Mouse (Mus musculus) hindbrain, embryonic 12.5 days (tissue): ENCODE measurements at regions not wholly inside any gene's neighbourhood (a gene's known extent, or its start where the extent isn't known, plus 50 kb on each side); places are given as distances from the start of the nearest gene placed in this dataset.
A peak's percentile ranks its signal among the peaks of the same experiment; 100 is the strongest.

ENCODE experiments used
- ATAC-seq: fragments of 200-750 bp; cut with Nextera tagmentation; 2 replicates; pipeline ENCODE4 v1.8.0; 2017; ENCODE audit warnings: moderate TSS enrichment; ENCODE audit not compliant: low FRiP score
- H3K27ac ChIP-seq: fragments of 300-500 bp; sonication (generic); 2 replicates; pipeline ENCODE4 v1.5.1; 2016; ENCODE audit warnings: mild to moderate bottlenecking
- H3K27me3 ChIP-seq: fragments of 300-500 bp; sonication (generic); 2 replicates; pipeline ENCODE4 v1.6.1; 2016; ENCODE audit warnings: mild to moderate bottlenecking
- H3K36me3 ChIP-seq: fragments of 300-500 bp; sonication (generic); 2 replicates; pipeline ENCODE4 v1.6.1; 2016; ENCODE audit warnings: mild to moderate bottlenecking
- H3K4me1 ChIP-seq: fragments of 300-500 bp; sonication (generic); 2 replicates; pipeline ENCODE4 v1.6.1; 2016
- H3K4me2 ChIP-seq: fragments of 300-500 bp; sonication (generic); replicated peaks from 2 replicates; pipeline ENCODE4 v1.6.1; 2016; ENCODE audit warnings: mild to moderate bottlenecking
- H3K4me3 ChIP-seq: fragments of 300-500 bp; sonication (generic); 2 replicates; pipeline ENCODE4 v1.5.1; 2016; ENCODE audit warnings: mild to moderate bottlenecking
- H3K9ac ChIP-seq: fragments of 300-500 bp; sonication (generic); 2 replicates; pipeline ENCODE4 v1.6.1; 2016; ENCODE audit warnings: mild to moderate bottlenecking, moderate library complexity
- H3K9me3 ChIP-seq: fragments of 300-500 bp; sonication (generic); replicated peaks from 2 replicates; pipeline ENCODE4 v1.6.1; 2016; ENCODE audit warnings: mild to moderate bottlenecking
- WGBS: fragments of 180-500 bp; shearing (Covaris S2); methylation state at CpG from one replicate; pipeline ENCODE4 v1.1.7; 2016; 5-methylcytosine and 5-hydroxymethylcytosine counted together

DNA sequence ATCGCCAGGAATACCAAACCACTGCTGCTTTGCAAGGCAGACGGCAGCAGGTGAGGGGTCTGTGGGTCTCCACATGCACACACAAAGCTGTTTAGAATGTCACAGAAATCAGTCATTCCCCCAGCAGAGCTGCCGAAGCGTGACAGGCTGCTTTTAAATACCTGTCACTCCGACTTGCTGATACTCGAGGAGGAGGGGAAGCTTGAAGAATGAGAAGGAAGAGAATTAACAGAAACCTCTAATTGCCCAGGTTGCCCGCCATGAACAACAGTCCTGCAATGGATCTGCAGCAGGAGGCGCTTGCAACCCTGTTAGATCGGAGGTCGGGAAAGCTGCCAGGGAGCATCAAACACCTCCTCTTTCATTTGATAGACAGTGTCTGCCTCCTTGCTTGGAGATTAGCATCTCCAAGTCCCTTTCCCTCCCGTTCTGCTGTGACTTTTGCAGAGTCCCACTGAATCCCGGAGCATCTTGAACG is 150.5 kb downstream of the Abhd5 start:
- Histone ChIP-seq H3K9ac (no peak overlapping the region), H3K4me1 (peaks cover 15% of the 10 kb centered on the region), H3K9me3 (no peaks in the 10 kb centered on the region), H3K36me3 (no peaks in the 10 kb centered on the region), H3K4me3 (no peak overlapping the region), H3K4me2 (0 out of 2 replicates have a peak overlapping the region, but pooled peaks have one; percentile 9), H3K27me3 (0 out of 2 replicates have a peak, but pooled peaks cover 4% of the 10 kb centered on the region), H3K27ac (no peak overlapping the region)
- WGBS = 29% methylated on average over 13 of the region's 13 CpGs
- ATAC-seq = no peak

DNA sequence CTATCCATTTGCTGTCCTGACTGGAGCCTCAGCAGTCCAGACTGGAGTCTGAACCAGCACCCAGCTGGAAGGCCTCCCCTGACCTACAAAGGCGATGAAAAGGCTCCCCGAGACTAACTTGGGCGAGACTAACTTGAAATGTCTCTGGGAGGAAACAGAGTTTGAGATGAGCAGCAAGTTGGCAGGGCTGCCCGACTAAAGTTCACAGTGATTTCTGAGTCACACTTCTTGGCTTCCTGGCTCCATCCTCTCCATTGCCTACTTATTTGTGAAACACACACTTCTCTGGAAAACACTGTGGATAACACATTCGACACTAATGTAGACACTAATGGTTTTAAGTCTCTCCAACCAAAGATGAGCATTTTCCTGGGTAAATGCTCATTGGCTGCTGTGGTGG is 170.2 kb downstream of the Abhd5 start:
- no peak for ATAC-seq
- Histone ChIP-seq H3K9ac (no peak overlapping the region), H3K4me2 (no peak overlapping the region), H3K27ac (no peak overlapping the region), H3K4me1 (peaks cover 2% of the 10 kb centered on the region; the same call in 1 of the 2 replicates), H3K4me3 (no peak overlapping the region), H3K27me3 (no peaks in the 10 kb centered on the region), H3K36me3 (no peaks in the 10 kb centered on the region), H3K9me3 (no peaks in the 10 kb centered on the region)
- 76% methylated on average over 5 of the region's 5 CpGs for WGBS

DNA sequence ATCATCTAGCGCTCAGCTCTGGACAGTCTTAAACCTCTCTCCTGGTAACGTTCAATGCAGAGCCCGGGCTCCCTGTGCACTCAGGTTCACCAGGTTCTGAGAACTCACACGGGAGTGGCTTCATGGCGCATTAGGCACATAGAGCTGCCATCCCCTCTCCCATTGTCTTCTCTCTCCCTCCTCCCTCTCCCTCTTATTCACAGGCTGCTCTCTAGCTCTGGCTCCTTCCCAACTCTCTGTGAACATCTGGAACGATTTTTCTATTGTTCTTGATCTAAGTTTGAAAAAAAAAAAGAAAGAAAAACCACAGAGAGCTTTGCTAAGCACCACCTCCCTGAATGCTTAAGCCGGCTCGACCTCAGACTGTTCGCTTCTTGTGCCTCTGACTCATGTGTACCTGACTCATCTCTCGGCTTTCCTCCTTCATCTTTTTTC is 174.2 kb downstream of the Abhd5 start:
- no peak for ATAC-seq
- H3K9ac ChIP-seq = no peak overlapping the region
- H3K9me3 ChIP-seq = no peaks in the 10 kb centered on the region
- H3K27ac ChIP-seq = no peak overlapping the region
- peaks cover 7% of the 10 kb centered on the region; the same call in 1 of the 2 replicates for H3K4me1 ChIP-seq
- no peaks in the 10 kb centered on the region for H3K36me3 ChIP-seq
- WGBS = 22% methylated on average over 10 of the region's 10 CpGs
- H3K27me3 ChIP-seq = no peaks in the 10 kb centered on the region
- H3K4me3 ChIP-seq = no peak overlapping the region
- no peak overlapping the region for H3K4me2 ChIP-seq

DNA sequence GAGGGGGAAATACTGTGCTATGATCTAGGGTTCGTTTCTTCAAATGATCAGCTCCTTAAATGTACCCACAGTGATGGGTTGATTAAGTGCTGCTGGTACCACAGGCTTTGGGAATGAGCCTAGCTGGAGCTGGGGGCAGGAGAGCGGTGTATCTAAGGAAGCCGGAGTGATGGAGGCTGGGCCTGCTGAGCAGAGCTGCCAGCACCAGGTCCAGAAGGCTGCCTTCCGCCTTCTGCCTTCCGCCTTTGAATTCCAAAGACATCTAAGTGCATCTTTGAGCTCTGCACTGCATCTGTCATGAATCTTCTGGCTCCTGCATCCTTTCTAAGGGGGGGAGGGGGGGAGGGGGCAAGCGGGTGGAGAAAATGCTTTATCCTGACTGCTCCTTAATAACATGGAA is 176.9 kb downstream of the Abhd5 start:
- H3K4me1 ChIP-seq = peaks cover 7% of the 10 kb centered on the region; the same call in 1 of the 2 replicates
- no peaks in the 10 kb centered on the region for H3K36me3 ChIP-seq
- WGBS = 79% methylated on average over 6 of the region's 6 CpGs
- H3K27me3 ChIP-seq = no peaks in the 10 kb centered on the region
- H3K4me3 ChIP-seq = no peak overlapping the region
- no peak overlapping the region for H3K4me2 ChIP-seq
- H3K9ac ChIP-seq = no peak overlapping the region
- no peak overlapping the region for H3K27ac ChIP-seq
- H3K9me3 ChIP-seq = no peaks in the 10 kb centered on the region
- no peak for ATAC-seq

DNA sequence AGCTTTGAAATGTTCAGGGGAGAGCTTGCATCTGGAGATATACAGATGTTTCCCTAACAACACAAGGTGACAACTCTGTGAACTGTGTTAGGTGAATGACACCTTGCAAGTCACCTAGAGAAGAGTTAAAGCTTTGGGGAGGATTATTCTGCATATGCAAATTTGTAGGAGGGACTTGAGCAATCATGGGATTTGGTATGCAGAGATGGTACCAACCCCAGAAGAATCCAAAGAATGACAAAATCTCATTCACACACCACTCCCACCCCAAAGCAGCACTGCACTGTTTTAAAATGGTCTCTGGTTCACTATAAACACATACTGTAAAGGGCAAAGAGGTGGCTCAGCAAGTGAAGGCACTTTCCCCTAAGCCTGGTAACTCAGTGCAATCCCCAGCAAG is 178.3 kb downstream of the Abhd5 start:
- Histone ChIP-seq H3K27me3 (no peaks in the 10 kb centered on the region), H3K4me1 (peaks cover 13% of the 10 kb centered on the region), H3K9me3 (no peaks in the 10 kb centered on the region), H3K4me2 (no peak overlapping the region), H3K36me3 (no peaks in the 10 kb centered on the region), H3K27ac (no peak overlapping the region), H3K4me3 (no peak overlapping the region), H3K9ac (no peak overlapping the region)
- no peak for ATAC-seq

DNA sequence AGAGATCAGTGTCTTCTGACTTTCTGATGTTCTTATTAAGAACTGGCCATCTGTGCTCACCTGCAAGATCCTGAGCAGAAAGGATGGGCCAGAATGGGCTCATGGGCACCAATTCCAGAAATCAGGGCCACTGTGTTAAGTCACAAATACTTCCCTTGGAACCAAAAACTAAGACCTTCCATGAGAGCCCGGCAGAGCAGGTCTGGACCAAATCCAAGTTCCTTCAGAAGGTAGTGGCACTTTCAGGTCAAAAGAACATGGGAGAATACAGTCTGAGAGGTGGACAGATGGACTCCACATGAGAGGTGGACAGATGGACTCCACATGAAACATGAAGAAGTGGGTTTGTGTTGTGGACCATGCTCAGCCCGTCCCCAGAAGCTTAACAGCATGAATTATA is 180.4 kb downstream of the Abhd5 start:
- H3K4me2 ChIP-seq = no peak overlapping the region
- no peak overlapping the region for H3K27ac ChIP-seq
- no peak overlapping the region for H3K4me3 ChIP-seq
- H3K4me1 ChIP-seq = peaks cover 15% of the 10 kb centered on the region; the same call in 1 of the 2 replicates
- no peaks in the 10 kb centered on the region for H3K9me3 ChIP-seq
- no peaks in the 10 kb centered on the region for H3K27me3 ChIP-seq
- no peaks in the 10 kb centered on the region for H3K36me3 ChIP-seq
- ATAC-seq = no peak
- WGBS = 80% methylated on average over 2 of the region's 2 CpGs
- H3K9ac ChIP-seq = no peak overlapping the region

DNA sequence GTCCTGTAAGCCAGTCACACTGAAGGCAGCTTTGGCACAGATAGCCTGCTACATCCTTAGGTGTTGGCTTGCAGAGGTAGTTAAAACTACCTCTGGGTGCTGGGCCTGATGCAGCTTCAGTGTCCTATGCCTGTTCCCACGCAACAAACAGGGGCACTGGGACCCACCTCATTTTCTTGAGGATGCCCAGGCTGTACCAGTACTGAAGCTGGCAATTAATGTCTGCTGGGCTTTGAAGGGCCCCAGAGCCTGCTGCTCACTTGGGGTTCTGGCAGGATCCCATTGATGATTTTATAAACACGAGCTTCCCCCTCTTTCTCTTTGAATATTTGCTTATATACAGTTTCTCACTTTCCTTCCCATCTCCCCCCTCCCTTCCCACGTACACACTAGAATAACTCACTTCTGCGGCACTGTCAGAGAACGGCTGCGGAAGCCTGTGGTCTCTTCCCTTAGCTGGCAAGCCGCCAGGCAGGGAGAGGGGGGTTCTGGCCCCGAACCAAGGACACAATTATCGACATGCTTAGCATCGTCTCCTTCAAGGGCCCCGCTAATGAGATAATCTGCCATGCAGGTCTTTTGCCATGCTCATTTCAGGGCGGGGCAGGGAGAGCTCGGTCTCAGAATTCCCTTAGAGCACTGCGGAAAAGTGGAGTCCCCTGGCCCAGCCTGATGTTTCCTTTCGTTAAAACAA is 182.9 kb downstream of the Abhd5 start:
- Histone ChIP-seq H3K4me1 (peaks cover 11% of the 10 kb centered on the region; the same call in 1 of the 2 replicates), H3K4me3 (no peak overlapping the region), H3K27me3 (no peaks in the 10 kb centered on the region), H3K9me3 (no peaks in the 10 kb centered on the region), H3K9ac (no peak overlapping the region), H3K27ac (no peak overlapping the region), H3K4me2 (no peak overlapping the region), H3K36me3 (no peaks in the 10 kb centered on the region)
- ATAC-seq = peak; percentile 61
- WGBS = 48% methylated on average over 15 of the region's 15 CpGs

DNA sequence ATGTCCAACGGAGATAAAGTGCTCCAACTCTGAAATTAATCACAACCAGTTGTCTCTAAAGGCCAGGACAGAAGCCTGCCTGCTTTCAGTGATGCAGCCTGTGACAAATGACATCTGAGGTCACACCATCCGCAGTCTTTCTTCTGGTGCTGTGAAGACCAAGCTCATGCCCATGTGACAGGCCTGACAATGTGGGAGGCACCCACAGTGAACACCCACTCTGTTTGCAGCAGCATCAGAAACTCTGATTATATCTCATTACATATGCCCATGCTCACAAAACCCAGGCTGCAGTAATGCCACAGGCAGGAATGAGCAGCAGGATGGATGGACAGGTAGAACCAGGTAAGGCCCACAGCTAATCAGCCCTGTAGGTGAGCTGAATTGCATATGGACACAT is 183.6 kb downstream of the Abhd5 start:
- Histone ChIP-seq H3K27me3 (no peaks in the 10 kb centered on the region), H3K9me3 (no peaks in the 10 kb centered on the region), H3K27ac (no peak overlapping the region), H3K4me1 (peaks cover 11% of the 10 kb centered on the region; the same call in 1 of the 2 replicates), H3K4me3 (no peak overlapping the region), H3K36me3 (no peaks in the 10 kb centered on the region), H3K9ac (no peak overlapping the region), H3K4me2 (no peak overlapping the region)
- no peak for ATAC-seq
- 58% methylated on average over 2 of the region's 2 CpGs for WGBS

DNA sequence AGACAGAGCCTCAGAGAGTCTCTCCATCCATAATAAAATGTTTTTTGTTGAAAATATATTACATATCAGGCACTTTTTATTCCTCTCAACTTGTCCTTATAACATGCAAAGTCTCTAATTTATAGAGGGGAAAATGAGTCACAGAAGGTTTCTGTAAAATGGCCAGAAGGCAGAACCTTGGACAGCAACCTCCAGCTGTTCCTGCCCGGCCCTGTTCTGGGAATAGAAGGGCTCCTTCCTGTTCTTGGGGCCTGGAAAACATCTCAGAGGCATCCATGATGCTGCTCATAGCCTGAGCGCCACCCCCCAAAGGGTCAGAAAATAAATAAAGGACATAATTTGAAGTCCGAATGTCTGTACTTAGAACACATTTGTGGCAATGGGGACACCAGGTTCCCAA is 188.7 kb downstream of the Abhd5 start:
- Histone ChIP-seq H3K9ac (no peak overlapping the region), H3K9me3 (no peaks in the 10 kb centered on the region), H3K27ac (no peak overlapping the region), H3K4me1 (0 out of 2 replicates have a peak, but pooled peaks cover 1% of the 10 kb centered on the region), H3K4me3 (no peak overlapping the region), H3K36me3 (no peaks in the 10 kb centered on the region), H3K27me3 (no peaks in the 10 kb centered on the region), H3K4me2 (no peak overlapping the region)
- no peak for ATAC-seq
- 54% methylated on average over 3 of the region's 3 CpGs for WGBS

DNA sequence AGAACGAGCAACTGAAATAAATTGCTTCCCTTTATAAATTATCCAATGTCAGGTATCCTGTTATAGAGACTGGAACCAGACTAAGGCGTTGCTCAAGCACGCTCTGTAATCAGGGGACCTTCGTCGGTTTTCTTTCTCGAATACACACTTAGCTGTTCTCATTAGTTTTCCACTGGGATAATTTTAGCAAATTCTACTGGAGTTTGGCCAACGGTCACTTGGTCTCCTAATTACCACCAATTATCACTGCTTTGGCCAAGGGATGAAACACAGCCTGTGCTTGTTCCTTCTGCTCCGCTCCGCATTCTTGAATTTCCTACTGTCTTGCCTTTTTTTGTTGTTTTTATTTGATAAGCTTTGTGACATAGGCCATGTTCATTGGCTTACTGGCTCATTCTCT is 191.1 kb upstream of the Topaz1 start:
- H3K36me3 ChIP-seq = no peaks in the 10 kb centered on the region
- no peak for ATAC-seq
- H3K4me1 ChIP-seq = no peaks in the 10 kb centered on the region
- no peaks in the 10 kb centered on the region; the same call in 1 of the 2 replicates for H3K27me3 ChIP-seq
- H3K4me2 ChIP-seq = no peak overlapping the region
- WGBS = 85% methylated on average over 9 of the region's 9 CpGs
- H3K9me3 ChIP-seq = no peaks in the 10 kb centered on the region
- H3K9ac ChIP-seq = no peak overlapping the region
- no peak overlapping the region for H3K27ac ChIP-seq
- H3K4me3 ChIP-seq = no peak overlapping the region

DNA sequence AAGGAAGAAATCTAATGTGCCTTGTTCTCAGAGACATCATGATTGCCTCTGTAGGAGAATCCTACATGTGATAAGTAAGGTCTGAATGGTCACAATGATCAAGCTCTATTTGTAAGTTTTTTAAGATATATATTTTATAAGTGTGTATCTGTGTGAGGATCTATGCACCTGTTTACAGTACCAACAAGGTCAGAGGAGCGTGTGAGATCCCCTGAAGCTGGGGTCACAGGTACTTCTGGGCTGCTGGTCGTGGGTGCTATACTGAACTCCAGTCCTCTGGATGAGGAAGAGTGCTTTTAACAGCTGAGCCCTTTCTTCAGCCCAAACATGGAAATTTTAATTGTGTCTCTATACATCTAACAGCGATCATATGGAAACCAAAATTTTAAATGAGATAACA is 181.1 kb upstream of the Topaz1 start:
- Histone ChIP-seq H3K4me2 (no peak overlapping the region), H3K27me3 (peaks cover 61% of the 10 kb centered on the region), H3K9ac (no peak overlapping the region), H3K4me3 (no peak overlapping the region), H3K4me1 (peaks cover 20% of the 10 kb centered on the region), H3K36me3 (no peaks in the 10 kb centered on the region), H3K9me3 (no peaks in the 10 kb centered on the region), H3K27ac (no peak overlapping the region)
- no peak for ATAC-seq
- WGBS = 74% methylated on average over 3 of the region's 3 CpGs

DNA sequence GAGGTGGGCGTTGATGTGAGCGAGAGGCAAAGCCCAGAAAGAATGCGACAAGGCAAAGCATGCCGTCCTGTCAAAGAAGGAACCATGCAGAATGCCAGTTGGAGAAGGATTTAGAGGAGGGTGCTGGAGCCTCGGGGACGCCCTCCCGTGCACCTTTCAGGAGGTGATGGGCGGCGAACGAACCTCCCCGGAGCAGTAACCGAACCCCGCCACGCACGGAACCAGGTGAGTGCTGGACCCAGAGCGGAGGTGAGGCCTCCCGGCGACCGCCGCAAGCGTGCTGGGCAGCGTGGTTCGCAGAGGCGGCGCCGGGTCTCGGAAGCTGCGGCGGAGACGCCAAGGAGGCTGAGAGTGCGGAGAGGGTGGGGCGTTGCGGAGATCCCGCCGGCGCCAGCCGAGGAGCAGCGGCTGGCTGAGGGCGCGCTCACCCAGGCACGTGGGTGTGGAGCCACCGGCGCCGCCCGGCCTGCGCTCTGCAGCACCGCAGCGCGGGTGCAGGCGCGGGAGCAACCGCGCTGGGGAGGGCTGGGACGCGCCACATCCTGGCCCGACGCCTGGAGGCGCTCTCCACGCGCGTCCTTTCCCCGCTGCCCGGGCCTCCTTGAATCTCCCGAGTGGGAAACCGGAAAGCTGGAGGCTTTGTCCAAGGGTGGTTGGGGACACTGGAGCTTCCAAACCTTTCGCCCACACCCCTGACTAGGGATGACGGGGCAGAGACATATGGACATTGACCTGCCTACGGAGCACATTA is 178.3 kb upstream of the Topaz1 start:
- peak overlapping the region; percentile 82 for H3K4me2 ChIP-seq
- peak; percentile 35 for ATAC-seq
- peaks cover 32% of the 10 kb centered on the region for H3K4me1 ChIP-seq

More for the DNA sequence above, 178.3 kb upstream of the Topaz1 start:
- under 1% methylated on average over 60 of the region's 68 CpGs for WGBS
- Histone ChIP-seq H3K27ac (0 out of 2 replicates have a peak overlapping the region, but pooled peaks have one; percentile 31), H3K36me3 (no peaks in the 10 kb centered on the region), H3K9me3 (no peaks in the 10 kb centered on the region), H3K9ac (peak overlapping the region; percentile 59), H3K4me3 (peak overlapping the region; percentile 46), H3K27me3 (peaks cover 73% of the 10 kb centered on the region)
